Mouse (Mus musculus) A20 (cell line): Measurements from ENCODE around the gene Isoc2a.
"Not testable (repeated sequence)": the region's sequence is repeated elsewhere in the genome, so short reads cannot be mapped to it uniquely, and the experiment has no call there.

Experiments used
- DNase-seq: peaks from one replicate; pipeline ENCODE4 v3.0.0-alpha.2; 2011; ENCODE audit warnings: low read depth, low spot score

Isoc2a gene

DNA sequence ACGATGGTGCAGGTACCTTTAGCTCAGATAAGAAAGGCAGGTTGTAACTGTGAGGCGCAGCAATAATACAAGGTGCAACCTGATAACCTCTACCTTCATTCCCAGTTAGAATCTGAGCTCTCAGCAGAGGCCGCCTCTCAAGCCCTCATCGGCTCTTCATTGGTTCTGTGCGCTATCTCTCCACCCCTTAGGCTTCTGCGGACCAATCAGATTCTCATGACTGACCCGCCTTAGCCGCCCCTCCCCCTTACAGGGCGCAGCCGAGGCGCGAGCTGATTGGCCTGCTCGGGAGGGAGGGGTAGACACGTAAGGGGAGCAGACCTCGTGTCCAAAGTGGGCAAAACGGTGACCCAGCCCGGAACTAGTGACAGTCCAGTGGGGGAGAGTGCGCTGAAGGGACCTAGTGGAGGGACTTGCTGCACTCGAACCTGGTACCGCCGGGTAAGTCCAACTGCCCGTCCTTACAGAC lies at the start of gene Isoc2a:
Gene Isoc2a, plus strand, starts transcription at position 401 of the 469 bp plus-strand sequence.
- peak; percentile 98 for DNase-seq

DNA sequence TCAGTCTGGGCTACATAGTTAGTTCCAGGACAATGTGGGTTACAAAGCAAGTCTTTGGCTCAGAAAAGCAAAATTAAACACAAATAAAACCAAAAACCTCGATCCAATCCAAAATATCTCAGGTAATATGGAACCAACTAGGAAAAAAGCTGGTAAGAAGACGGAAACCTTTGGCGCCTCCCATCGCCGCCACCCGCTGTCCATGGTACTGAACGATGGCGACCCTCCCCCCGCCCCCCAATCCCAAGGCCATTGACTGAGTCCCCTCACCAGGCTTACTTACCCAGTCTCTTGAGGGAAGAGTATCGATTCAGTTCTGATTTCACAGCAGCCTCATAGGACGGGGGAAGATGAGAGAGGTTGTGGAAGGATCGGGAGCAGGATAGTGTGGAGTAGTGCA lies 46.5 kb upstream of the Isoc2a start:
- DNase-seq, result no peak

DNA sequence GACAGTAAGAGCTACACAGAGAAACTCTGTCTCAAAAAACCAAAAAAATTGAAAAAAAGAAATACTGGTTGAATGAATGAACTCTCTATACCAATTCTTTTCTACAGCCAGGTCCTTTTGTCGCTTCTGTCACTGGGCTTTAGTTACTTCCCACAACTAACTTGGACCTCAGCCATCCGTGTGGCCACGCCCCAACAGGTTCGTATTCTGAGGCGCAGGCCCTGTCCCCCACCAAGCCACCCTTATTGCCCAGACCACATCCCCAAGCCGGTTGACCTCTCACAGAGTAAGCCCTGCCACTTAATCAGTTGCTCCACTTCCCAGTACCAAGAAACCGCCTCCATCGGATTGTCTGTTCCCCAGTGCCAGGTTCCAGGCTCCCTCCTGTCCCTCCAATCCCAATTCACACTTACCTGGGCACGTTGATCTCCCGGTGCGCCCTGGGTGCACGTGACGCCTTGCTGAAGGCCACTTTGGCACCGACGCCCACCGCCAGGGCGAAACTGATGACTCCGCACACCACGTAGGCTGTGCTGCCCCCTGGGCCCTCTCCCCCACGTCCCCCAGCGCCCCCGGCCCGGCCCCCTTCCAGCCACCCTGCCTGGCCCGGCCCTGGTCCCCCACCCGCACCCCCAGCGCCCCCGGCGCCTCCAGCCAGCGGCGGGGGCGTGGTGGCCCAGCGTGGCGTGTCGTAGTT lies 41.2 kb upstream of the Isoc2a start:
- DNase-seq, result no peak

GRCm38 (mm10) chr7:4836351-4836792 lies 40.6 kb upstream of the Isoc2a start:
- peak; percentile 69 for DNase-seq

- DNase-seq, result no peak
These were observed 39.3 kb upstream of the Isoc2a start for GRCm38 (mm10) chr7:4837639-4838038.

DNA sequence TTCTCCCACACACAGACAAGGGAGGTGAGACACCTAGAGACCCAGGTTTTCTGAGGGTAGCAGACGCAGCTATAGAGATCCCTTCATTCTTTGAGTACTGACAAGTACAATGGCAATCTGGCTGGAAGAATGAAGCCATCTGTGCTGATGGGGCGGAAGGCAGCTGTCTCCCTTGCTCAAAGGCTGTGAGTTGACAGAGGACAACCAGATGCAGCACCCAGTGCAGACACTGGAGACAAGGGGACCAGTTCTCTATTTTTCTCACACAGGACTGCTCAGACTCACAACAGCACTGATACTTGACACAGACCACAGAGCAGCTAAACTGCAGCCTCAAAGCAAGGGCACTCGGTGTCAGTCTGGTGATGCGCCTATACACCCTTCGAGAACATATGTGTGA lies 34.9 kb upstream of the Isoc2a start:
- DNase-seq, result peak; percentile 50

DNA sequence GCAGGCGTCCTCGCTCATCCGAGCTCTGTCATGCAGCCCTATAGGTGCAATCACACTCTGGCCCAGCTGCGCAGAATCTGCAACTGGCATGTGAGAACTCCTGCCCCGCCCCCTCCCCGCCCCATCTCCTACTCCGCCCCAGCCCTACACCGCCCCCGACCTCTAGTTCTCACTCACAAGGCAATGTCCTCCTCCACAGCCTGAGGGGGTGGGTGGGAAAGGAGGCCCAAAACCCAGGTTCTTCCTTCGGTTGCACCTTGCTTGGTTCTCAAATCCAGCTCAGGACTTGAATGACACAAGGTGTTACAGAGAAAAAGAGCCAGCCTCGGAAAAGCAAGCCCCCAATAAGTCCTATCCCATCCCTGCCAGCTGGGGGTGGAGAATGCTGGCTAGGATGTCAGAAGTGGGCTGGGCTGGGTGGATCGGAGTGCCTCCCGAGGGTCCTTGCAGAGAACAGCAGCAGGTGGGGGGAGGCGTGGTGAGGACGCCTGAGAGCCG lies 34.3 kb upstream of the Isoc2a start:
- peak; percentile 78 for DNase-seq

- no peak for DNase-seq
These were observed 33.2 kb upstream of the Isoc2a start for GRCm38 (mm10) chr7:4843604-4844244.

GRCm38 (mm10) chr7:4844245-4844916 lies 32.6 kb upstream of the Isoc2a start, which contains the start of gene Shisa7:
Gene Shisa7, minus strand, starts transcription at chr7:4844696.
- DNase-seq, result no peak

- no peak for DNase-seq
These were observed 32.0 kb upstream of the Isoc2a start for GRCm38 (mm10) chr7:4844917-4845309.

DNA sequence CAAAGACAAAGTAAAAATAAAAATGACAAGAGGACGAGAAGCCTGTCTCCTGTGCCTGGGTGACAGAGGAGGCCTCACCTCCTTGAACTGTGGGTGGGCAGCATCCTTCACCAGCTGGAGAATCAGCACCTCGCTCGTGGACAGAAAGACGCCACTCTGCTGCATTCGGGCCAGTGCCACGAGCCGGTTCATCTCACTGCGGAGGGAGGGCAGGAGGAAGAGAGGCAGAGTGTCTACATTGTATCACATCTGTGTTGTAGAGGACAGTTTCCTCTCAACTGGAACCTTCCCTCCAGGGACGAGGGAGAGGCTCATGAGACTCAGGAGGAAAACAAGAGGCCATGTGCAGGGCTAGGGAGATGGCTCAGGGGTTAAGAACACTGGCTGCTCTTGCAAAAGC lies 27.6 kb upstream of the Isoc2a start:
- no peak for DNase-seq

DNA sequence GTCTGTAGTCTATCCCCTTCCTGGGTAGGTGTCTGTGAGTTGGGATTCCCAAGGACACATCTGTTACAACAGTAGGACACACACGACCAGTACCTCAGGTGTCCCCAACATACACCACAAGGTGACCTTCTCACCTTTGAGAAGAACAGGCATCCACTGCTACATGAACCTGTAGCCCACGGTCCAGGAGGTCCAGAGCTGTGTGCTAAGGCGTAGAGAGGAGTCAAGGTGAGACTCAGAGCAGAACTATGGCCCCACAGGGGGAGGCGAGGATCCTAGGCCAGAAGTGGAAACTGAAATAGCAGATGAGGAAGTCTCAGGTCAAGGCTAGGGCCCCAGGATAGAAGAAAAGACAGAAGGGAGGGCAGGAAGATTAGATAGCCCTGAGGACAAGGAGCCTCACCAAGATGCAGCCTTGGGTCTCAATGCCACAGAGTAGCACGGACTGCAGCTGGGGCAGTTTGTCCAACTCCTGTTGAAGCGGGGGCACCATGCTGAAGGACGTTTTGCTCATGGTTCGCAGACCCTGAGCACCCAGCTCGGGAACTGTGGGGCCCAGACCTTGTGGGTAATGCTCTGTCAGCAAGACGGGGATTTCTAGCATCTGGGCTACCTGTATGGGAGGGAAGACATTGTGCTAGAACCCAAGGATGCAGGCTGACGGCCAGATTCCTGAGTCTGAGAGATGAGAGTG lies 26.2 kb upstream of the Isoc2a start:
- peak; percentile 57 for DNase-seq

GRCm38 (mm10) chr7:4851315-4851688 lies 25.7 kb upstream of the Isoc2a start:
- DNase-seq, result no peak

DNA sequence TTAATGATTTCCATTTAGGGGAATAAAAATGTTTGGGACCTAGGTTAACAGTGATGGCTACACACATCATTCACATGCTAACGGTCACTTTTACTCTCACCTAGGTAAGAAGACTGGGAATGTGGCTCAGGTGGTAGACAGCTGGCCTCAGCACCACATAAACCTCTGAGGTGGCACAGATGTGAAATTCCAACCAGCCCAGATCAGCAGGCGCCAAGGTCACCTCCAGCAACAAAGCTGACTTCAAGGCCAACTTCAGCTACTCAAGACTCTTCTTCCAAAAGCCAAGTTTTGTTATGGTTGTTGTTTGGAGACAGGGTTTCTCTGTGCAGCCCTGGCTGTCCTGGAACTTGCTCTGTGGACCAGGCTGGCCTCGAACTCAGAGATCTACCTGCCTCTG lies 23.3 kb upstream of the Isoc2a start:
- no peak for DNase-seq

GRCm38 (mm10) chr7:4856508-4856907 lies 20.4 kb upstream of the Isoc2a start:
- DNase-seq, result no peak

GRCm38 (mm10) chr7:4857321-4857720 lies 19.6 kb upstream of the Isoc2a start:
- DNase-seq, result no peak

DNA sequence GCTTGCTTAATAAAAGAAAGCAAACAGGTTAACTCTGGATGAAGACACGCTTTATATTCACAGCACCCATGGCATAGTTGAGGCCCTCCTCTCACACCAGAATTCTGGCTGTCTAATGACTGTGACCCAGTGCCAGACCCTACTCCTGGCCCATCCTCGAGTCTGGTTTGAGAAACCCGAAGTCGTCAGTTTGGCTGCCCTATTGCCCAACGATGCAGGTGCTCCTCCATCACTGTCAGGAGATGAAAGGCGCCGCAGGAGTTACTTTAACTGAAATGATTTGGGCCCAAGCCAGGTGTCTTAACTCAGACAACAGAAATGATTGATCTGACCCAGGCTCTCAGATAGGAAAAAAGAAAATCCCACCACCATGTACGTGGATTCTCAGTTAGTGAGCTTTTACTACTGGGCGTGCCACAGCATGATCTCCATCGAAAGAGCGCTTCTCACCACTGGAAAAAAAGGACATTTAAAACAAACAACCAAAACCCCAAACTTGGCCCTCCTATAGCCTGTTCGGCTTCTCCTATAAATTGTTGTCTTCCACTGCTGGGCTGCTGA lies 17.5 kb upstream of the Isoc2a start:
- no peak for DNase-seq

GRCm38 (mm10) chr7:4860926-4861325 lies 16.0 kb upstream of the Isoc2a start:
- DNase-seq, result not testable (repeated sequence)

- DNase-seq, result no peak
These were observed 13.9 kb upstream of the Isoc2a start for GRCm38 (mm10) chr7:4863041-4863440.

DNA sequence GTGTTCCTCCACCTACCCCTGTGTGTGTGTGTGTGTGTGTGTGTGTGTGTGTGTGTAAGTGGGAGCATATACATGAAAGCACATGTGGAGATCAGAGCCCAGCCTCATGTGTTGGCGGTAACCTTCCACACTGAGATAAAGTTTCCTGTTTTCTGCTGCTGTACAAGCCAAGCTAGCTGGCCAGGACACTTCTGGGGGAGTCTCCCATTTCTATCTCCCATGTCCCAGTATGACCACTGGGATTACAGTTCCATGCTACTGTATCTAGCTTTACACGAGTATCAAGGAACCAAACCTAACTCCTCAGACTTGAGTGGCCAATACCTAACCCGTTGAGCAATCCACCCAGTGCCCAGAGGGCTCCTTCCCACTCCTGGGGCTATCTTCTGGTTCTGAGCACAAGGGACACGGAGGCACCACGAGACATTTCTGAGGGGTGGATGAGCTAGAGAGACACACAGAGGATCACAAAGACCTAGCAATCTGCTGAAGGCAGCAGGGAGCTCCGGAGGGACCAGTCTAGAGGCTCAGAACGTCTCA lies 13.3 kb upstream of the Isoc2a start:
- no peak for DNase-seq

DNA sequence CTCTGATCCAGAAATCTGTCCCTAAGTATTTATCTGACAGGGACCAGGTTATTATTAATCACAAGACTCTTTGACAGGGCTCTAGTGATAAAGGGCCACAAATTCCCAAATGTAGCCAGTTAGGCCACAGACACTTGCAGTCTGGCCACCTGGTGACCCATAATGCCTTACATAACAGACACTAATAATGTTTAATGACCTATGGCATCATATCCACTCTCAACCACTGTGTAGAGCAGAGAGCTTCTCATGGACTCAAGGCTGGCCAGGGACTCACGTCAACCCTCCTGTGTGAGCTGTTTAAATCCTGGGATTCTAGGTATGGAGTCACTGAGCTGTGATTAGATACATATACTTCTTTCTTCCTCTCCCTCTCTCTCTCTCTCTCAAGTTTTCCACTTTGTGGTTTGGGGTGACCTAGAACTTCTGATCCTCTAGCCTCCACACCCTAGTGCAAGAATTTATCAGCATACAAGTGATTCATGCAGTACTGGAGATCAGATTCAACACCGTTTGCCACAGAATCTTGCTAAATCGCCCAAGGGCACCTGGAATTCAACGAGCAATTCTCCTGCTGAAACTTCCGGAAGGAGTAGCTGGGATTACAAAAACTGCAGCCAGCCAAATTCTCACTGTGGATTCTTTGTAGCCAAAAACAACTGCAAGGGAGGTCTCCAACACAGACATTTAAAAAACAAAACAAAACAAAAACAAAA lies 12.7 kb upstream of the Isoc2a start:
- no peak for DNase-seq
